16 mouse cellular contexts compared by ENCODE assay signal in genomic region chr1:171716232-171716631, GRCm38 (mm10).
"Had no signal": no experiment of that assay in that cellular context is flagged by ENCODE, and none has a peak within 500 bp of the region (broad histone marks: within the 10 kb centered on the region; RNA-seq: fewer than 3 reads in every experiment).

No protein-coding gene starts in this region.

- H3K4me2 ChIP-seq: neural tube, embryonic 13.5 days; neural tube, embryonic 15.5 days; stomach, embryonic 15.5 days had no signal

- H3K27ac ChIP-seq: neural tube, embryonic 13.5 days; neural tube, embryonic 15.5 days; stomach, embryonic 15.5 days; stomach, postnatal 0 days had no signal

- DNase-seq: retina, postnatal 1 day; right cerebral cortex, adult 18-20 months; right cerebral cortex, postnatal 14 days; right cerebral cortex, postnatal 25 days; right cerebral cortex, postnatal 4 days; spleen, adult 18-20 months; thymus, adult 18-20 months; thymus, adult 2 months; thymus, postnatal 14 days; thymus, postnatal 25 days; thymus, postnatal 36 days; thymus, postnatal 4 days had no signal

- H3K4me1 ChIP-seq: neural tube, embryonic 13.5 days; neural tube, embryonic 15.5 days; stomach, embryonic 15.5 days had no signal

- H3K9me3 ChIP-seq: neural tube, embryonic 13.5 days; neural tube, embryonic 15.5 days; stomach, embryonic 15.5 days had no signal

- H3K4me3 ChIP-seq: neural tube, embryonic 13.5 days; neural tube, embryonic 15.5 days; stomach, embryonic 15.5 days had no signal

- H3K27me3 ChIP-seq: neural tube, embryonic 13.5 days; neural tube, embryonic 15.5 days; stomach, embryonic 15.5 days had no signal

- H3K36me3 ChIP-seq: neural tube, embryonic 13.5 days; neural tube, embryonic 15.5 days; stomach, embryonic 15.5 days had no signal

- H3K9ac ChIP-seq: neural tube, embryonic 13.5 days; neural tube, embryonic 15.5 days; stomach, embryonic 15.5 days had no signal
